Mouse (Mus musculus) layer of hippocampus, adult 11-12 months (tissue): ENCODE results near the gene Gm4307.
"Not testable (repeated sequence)": the region's sequence is repeated elsewhere in the genome, so short reads cannot be mapped to it uniquely, and the experiment has no call there.

Source experiments
- DNase-seq: peaks from one replicate; pipeline ENCODE4 v3.0.0; 2022; ENCODE audit warnings: low spot score

Gm4307 gene

DNA sequence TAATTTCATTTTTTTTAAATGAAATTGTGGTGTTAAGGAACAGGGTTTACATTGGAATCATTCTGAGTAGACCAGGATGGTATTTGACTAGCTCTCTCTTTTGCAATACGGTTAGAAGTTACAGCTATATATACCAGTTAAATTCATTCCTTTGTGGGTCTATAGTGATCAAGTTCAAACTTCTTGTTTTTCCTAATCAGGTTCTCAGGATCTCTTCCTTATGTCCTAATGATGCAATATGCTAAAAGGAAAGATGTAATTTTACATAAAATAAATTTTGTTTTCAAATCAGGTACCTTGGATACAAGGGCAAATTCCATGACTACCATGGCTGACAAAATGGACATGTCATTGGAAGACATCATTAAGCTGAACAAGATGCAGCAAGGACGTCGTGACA, at the start of gene Gm4307:
Gene Gm4307, plus strand, starts transcription at position 301 of the 400 bp plus-strand sequence.
- not testable (repeated sequence) for DNase-seq

GRCm38 (mm10) chr10:100335376-100335775, 25.8 kb upstream of the Gm4307 start, which contains the start of gene Gm4301:
Gene Gm4301 (plus strand): TSS chr10:100335676.
- DNase-seq = not testable (repeated sequence)

- DNase-seq = not testable (repeated sequence)
These were observed 20.6 kb upstream of the Gm4307 start, which contains the start of gene Gm4302 for GRCm38 (mm10) chr10:100340536-100340935. Gene Gm4302 (plus strand): TSS chr10:100340836.

DNA sequence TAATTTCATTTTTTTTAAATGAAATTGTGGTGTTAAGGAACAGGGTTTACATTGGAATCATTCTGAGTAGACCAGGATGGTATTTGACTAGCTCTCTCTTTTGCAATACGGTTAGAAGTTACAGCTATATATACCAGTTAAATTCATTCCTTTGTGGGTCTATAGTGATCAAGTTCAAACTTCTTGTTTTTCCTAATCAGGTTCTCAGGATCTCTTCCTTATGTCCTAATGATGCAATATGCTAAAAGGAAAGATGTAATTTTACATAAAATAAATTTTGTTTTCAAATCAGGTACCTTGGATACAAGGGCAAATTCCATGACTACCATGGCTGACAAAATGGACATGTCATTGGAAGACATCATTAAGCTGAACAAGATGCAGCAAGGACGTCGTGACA, 15.5 kb upstream of the Gm4307 start, which contains the start of gene Gm4303:
Gene Gm4303, plus strand, starts transcription at position 301 of the 400 bp plus-strand sequence.
- DNase-seq = not testable (repeated sequence)

GRCm38 (mm10) chr10:100350793-100351192, 10.3 kb upstream of the Gm4307 start, which contains the start of gene Gm4305:
Gene Gm4305 (plus strand): TSS chr10:100351093.
- DNase-seq = not testable (repeated sequence)

- DNase-seq = peak; percentile 3
These were observed 4.3 kb upstream of the Gm4307 start for GRCm38 (mm10) chr10:100356841-100357240.

GRCm38 (mm10) chr10:100382460-100382859, 21.3 kb downstream of the Gm4307 start, which contains the start of gene Gm4312:
Gene Gm4312 (minus strand): TSS chr10:100382560.
- not testable (repeated sequence) for DNase-seq

DNA sequence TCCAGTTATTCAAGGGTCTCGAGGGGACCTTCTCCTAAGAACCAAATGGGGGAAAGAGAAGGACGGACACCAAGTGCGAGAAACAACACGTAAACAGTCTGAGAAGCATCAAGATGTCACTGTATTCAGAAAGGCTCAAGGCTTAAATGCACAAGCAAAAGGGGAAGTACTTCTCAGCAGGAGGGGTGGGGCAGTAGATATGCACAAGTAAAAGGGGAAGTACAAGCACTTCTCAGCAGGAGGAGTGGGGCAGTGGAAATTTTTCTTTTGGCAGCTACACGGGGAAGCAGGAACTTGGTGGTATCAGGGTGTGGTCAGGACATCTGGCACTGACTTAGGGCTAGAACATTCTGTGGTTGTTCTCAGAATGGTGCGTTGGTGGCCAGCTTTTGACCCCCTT, 41.2 kb downstream of the Gm4307 start:
- not testable (repeated sequence) for DNase-seq
